10 mouse cellular contexts compared by ENCODE assay signal in genomic region chr2:103891240-103891767, GRCm38 (mm10).
DNase-seq lines count a peak whose midpoint lies in the region; ATAC-seq lines count a peak whose summit lies in the region.
"Had no signal": no experiment of that assay in that cellular context is flagged by ENCODE, and none has a peak within 500 bp of the region (broad histone marks: within the 10 kb centered on the region; RNA-seq: fewer than 3 reads in every experiment).

No protein-coding gene starts in this region.

- no peak for DNase-seq in kidney, postnatal 36 days
- DNase-seq in embryo, embryonic 10.5 days (ENCODE audit: low spot score): peak; percentile 69
- peak; percentile 32 for DNase-seq in neural tube, embryonic 10.5 days (ENCODE audit: extremely low spot score, low spot score)
- DNase-seq in cerebellum, postnatal 36 days: no peak
- no peak for DNase-seq in left cerebral cortex, postnatal 10 days (ENCODE audit: extremely low spot score in 1 of 2, low spot score in 2 of 2)
- no peak for DNase-seq in Muller cell, postnatal 12 days (ENCODE audit: inconsistent ontology term)
- DNase-seq: adrenal gland, postnatal 36 days had no signal

- ATAC-seq in kidney, embryonic 14.5 days (ENCODE audit: low FRiP score, low TSS enrichment): peak; percentile 90
- ATAC-seq in hindbrain, embryonic 15.5 days (ENCODE audit: low FRiP score, low read depth): peak; percentile 71; the same call in 1 of the 2 replicates
- ATAC-seq: intestine, embryonic 15.5 days had no signal

- no peak overlapping the region for H3K4me2 ChIP-seq in kidney, embryonic 14.5 days (replicated peaks; ENCODE audit: low read depth, low read length)
- H3K4me2 ChIP-seq in hindbrain, embryonic 15.5 days: no peak overlapping the region
- H3K4me2 ChIP-seq: intestine, embryonic 15.5 days had no signal

- H3K27me3 ChIP-seq in kidney, embryonic 14.5 days (ENCODE audit: control insufficient read depth, insufficient read depth, low read length): no peaks in the 10 kb centered on the region
- H3K27me3 ChIP-seq in hindbrain, embryonic 15.5 days: no peaks in the 10 kb centered on the region
- H3K27me3 ChIP-seq: intestine, embryonic 15.5 days had no signal

- intact Hi-C loops in left cerebral cortex, postnatal 10 days (cut with DNase I): no loop called here

- peaks cover 24% of the 10 kb centered on the region for H3K4me1 ChIP-seq in kidney, embryonic 14.5 days (ENCODE audit: control insufficient read depth, insufficient read depth, low read length)
- peaks cover 9% of the 10 kb centered on the region; the same call in 1 of the 2 replicates for H3K4me1 ChIP-seq in hindbrain, embryonic 15.5 days (replicated peaks)
- H3K4me1 ChIP-seq: intestine, embryonic 15.5 days had no signal

- no peak overlapping the region for H3K4me3 ChIP-seq in kidney, embryonic 14.5 days (ENCODE audit: low read length)
- H3K4me3 ChIP-seq in hindbrain, embryonic 15.5 days: no peak overlapping the region
- H3K4me3 ChIP-seq: intestine, embryonic 15.5 days had no signal

- 5% methylated on average over 9 of the region's 9 CpGs for WGBS in kidney, embryonic 14.5 days
- WGBS in hindbrain, embryonic 15.5 days: 3% methylated on average over 9 of the region's 9 CpGs

- no peak overlapping the region for H3K9ac ChIP-seq in kidney, embryonic 14.5 days (ENCODE audit: low read depth, low read length)
- no peak overlapping the region for H3K9ac ChIP-seq in hindbrain, embryonic 15.5 days
- H3K9ac ChIP-seq: intestine, embryonic 15.5 days had no signal

- no peak overlapping the region for H3K27ac ChIP-seq in kidney, embryonic 14.5 days (ENCODE audit: low read depth, low read length)
- H3K27ac ChIP-seq in hindbrain, embryonic 15.5 days (replicated peaks): no peak overlapping the region
- H3K27ac ChIP-seq: intestine, embryonic 15.5 days had no signal

- no peaks in the 10 kb centered on the region for H3K36me3 ChIP-seq in kidney, embryonic 14.5 days (ENCODE audit: control insufficient read depth, insufficient read depth, low read length)
- no peaks in the 10 kb centered on the region for H3K36me3 ChIP-seq in hindbrain, embryonic 15.5 days
- H3K36me3 ChIP-seq: intestine, embryonic 15.5 days had no signal

- no peaks in the 10 kb centered on the region for H3K9me3 ChIP-seq in kidney, embryonic 14.5 days (ENCODE audit: control insufficient read depth, low read length)
- no peaks in the 10 kb centered on the region for H3K9me3 ChIP-seq in hindbrain, embryonic 15.5 days
- H3K9me3 ChIP-seq: intestine, embryonic 15.5 days had no signal

Comparison
In these comparisons a context has a peak if more than half of its experiments do, and no peak if none do; other contexts are left out.
1. DNase-seq: peak in embryo, embryonic 10.5 days (single experiment) and neural tube, embryonic 10.5 days (single experiment); none in kidney, postnatal 36 days (0 of 2), cerebellum, postnatal 36 days (0 of 2), left cerebral cortex, postnatal 10 days (0 of 2) and Muller cell, postnatal 12 days (single experiment).